ENCODE assay signal across 8 mouse cellular contexts in the genomic region with DNA sequence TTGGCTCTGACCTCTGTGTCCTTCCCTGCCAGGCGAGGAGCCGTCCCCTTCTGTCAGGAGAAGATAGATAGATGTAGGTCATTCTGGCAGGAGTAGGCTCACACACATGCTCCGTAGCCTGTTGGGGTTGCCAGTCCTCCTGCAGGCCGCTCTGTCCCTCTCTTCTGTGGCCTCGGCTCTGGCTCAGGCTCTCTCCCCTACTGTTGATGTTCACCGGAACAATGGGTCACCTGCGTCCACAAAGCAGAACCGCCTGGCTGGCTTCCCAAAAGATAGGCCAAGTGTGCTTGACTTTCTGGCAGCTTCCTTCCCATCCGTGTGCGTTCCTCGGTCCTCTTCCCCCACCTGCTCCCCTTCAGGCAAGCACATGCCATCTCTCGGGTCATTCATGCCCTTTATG. TPM values are rescaled to one million over a fixed set of nuclear protein-coding genes. Genes with fewer than 3 reads are reported as not detected.
DNase-seq lines count a peak whose midpoint lies in the region; ATAC-seq and TF ChIP-seq lines count a peak whose summit lies in the region.

No protein-coding gene starts in this region.

- peak overlapping the region; percentile 62 for H3K27ac ChIP-seq in hindbrain, postnatal 0 days
- no peak overlapping the region for H3K27ac ChIP-seq in hindbrain, embryonic 13.5 days
- no peak overlapping the region for H3K27ac ChIP-seq in heart, embryonic 12.5 days (ENCODE audit: poor library complexity, severe bottlenecking)
- no peak overlapping the region for H3K27ac ChIP-seq in lung, embryonic 14.5 days (ENCODE audit: low read depth)
- no peak overlapping the region for H3K27ac ChIP-seq in midbrain, embryonic 15.5 days

- 0 out of 2 replicates have a peak overlapping the region, but pooled peaks have one; percentile 13 for H3K9ac ChIP-seq in hindbrain, postnatal 0 days (replicated peaks; ENCODE audit: low read length)
- no peak overlapping the region for H3K9ac ChIP-seq in hindbrain, embryonic 13.5 days
- no peak overlapping the region for H3K9ac ChIP-seq in heart, embryonic 12.5 days
- H3K9ac ChIP-seq in lung, embryonic 14.5 days = no peak overlapping the region
- H3K9ac ChIP-seq in midbrain, embryonic 15.5 days = no peak overlapping the region

- H3K9me3 ChIP-seq in hindbrain, postnatal 0 days (ENCODE audit: low read length) = no peaks in the 10 kb centered on the region
- H3K9me3 ChIP-seq in hindbrain, embryonic 13.5 days = no peaks in the 10 kb centered on the region
- H3K9me3 ChIP-seq in heart, embryonic 12.5 days (replicated peaks) = no peaks in the 10 kb centered on the region
- H3K9me3 ChIP-seq in lung, embryonic 14.5 days (ENCODE audit: low read depth, low read length) = no peaks in the 10 kb centered on the region
- no peaks in the 10 kb centered on the region for H3K9me3 ChIP-seq in midbrain, embryonic 15.5 days

- WGBS in hindbrain, postnatal 0 days = 35% methylated on average over 12 of the region's 12 CpGs
- 63% methylated on average over 12 of the region's 12 CpGs for whole genome bisulfite sequencing in hindbrain, embryonic 13.5 days
- WGBS in heart, embryonic 12.5 days = 57% methylated on average over 12 of the region's 12 CpGs
- 47% methylated on average over 12 of the region's 12 CpGs for WGBS in lung, embryonic 14.5 days
- 72% methylated on average over 12 of the region's 12 CpGs for WGBS in midbrain, embryonic 15.5 days

- DNase-seq in hindbrain, postnatal 0 days (ENCODE audit: low spot score) = peak; percentile 71
- peak; percentile 99 for DNase-seq in brain, adult 2 months (ENCODE audit: low read depth, low spot score)
- DNase-seq in lung, embryonic 14.5 days = peak; percentile 24
- no peak for DNase-seq in spleen, postnatal 14 days (ENCODE audit: low spot score in 2 of 2)

- peak; percentile 64 for ATAC-seq in hindbrain, postnatal 0 days
- no peak for ATAC-seq in hindbrain, embryonic 13.5 days (ENCODE audit: low FRiP score)
- ATAC-seq in heart, embryonic 12.5 days (ENCODE audit: insufficient number of reproducible peaks, low FRiP score) = 0 out of 2 replicates have a peak, but pooled peaks have one; percentile 39
- ATAC-seq in lung, embryonic 14.5 days (ENCODE audit: insufficient read depth) = no peak
- no peak for ATAC-seq in megakaryocyte-erythroid progenitor cell, adult 5-6 weeks (replicated peaks; ENCODE audit: low FRiP score, low TSS enrichment, poor library complexity, severe bottlenecking)
- no peak for ATAC-seq in midbrain, embryonic 15.5 days (replicated peaks)

- H3K4me3 ChIP-seq in hindbrain, postnatal 0 days (ENCODE audit: low read length) = no peak overlapping the region
- no peak overlapping the region for H3K4me3 ChIP-seq in hindbrain, embryonic 13.5 days
- H3K4me3 ChIP-seq in heart, embryonic 12.5 days = no peak overlapping the region
- H3K4me3 ChIP-seq in lung, embryonic 14.5 days (ENCODE audit: low read depth, low read length) = no peak overlapping the region
- no peak overlapping the region for H3K4me3 ChIP-seq in midbrain, embryonic 15.5 days

- H3K27me3 ChIP-seq in hindbrain, postnatal 0 days (ENCODE audit: insufficient read depth, low read length) = no peaks in the 10 kb centered on the region
- no peaks in the 10 kb centered on the region for H3K27me3 ChIP-seq in hindbrain, embryonic 13.5 days
- no peaks in the 10 kb centered on the region for H3K27me3 ChIP-seq in heart, embryonic 12.5 days (replicated peaks)
- H3K27me3 ChIP-seq in lung, embryonic 14.5 days (ENCODE audit: insufficient read depth, low read length) = no peaks in the 10 kb centered on the region
- no peaks in the 10 kb centered on the region for H3K27me3 ChIP-seq in midbrain, embryonic 15.5 days (replicated peaks)

- no peak for TF ChIP-seq CTCF in hindbrain, postnatal 0 days (IDR thresholded peaks at IDR 0.05; ENCODE audit: low read depth)
- TF ChIP-seq CTCF in lung, embryonic 14.5 days (IDR thresholded peaks at IDR 0.05; ENCODE audit: low read depth) = no peak

- H3K36me3 ChIP-seq in hindbrain, postnatal 0 days (ENCODE audit: insufficient read depth, low read length) = peaks cover 9% of the 10 kb centered on the region; the same call in 1 of the 2 replicates
- peaks cover 23% of the 10 kb centered on the region for H3K36me3 ChIP-seq in hindbrain, embryonic 13.5 days
- H3K36me3 ChIP-seq in heart, embryonic 12.5 days = peaks cover 74% of the 10 kb centered on the region
- H3K36me3 ChIP-seq in lung, embryonic 14.5 days (ENCODE audit: insufficient read depth) = peaks cover 72% of the 10 kb centered on the region
- H3K36me3 ChIP-seq in midbrain, embryonic 15.5 days (replicated peaks) = no peaks in the 10 kb centered on the region

- H3K4me1 ChIP-seq in hindbrain, postnatal 0 days (ENCODE audit: insufficient read depth, low read length) = peaks cover 3% of the 10 kb centered on the region; the same call in 1 of the 2 replicates
- H3K4me1 ChIP-seq in hindbrain, embryonic 13.5 days (replicated peaks) = no peaks in the 10 kb centered on the region; the same call in 1 of the 2 replicates
- peaks cover 19% of the 10 kb centered on the region for H3K4me1 ChIP-seq in heart, embryonic 12.5 days (replicated peaks)
- no peaks in the 10 kb centered on the region for H3K4me1 ChIP-seq in lung, embryonic 14.5 days (ENCODE audit: insufficient read depth)
- H3K4me1 ChIP-seq in midbrain, embryonic 15.5 days = no peaks in the 10 kb centered on the region

- H3K4me2 ChIP-seq in hindbrain, postnatal 0 days (ENCODE audit: low read depth, low read length) = no peak overlapping the region
- no peak overlapping the region for H3K4me2 ChIP-seq in hindbrain, embryonic 13.5 days
- no peak overlapping the region for H3K4me2 ChIP-seq in heart, embryonic 12.5 days
- H3K4me2 ChIP-seq in lung, embryonic 14.5 days = no peak overlapping the region
- H3K4me2 ChIP-seq in midbrain, embryonic 15.5 days = no peak overlapping the region

RNA-seq across cellular contexts. Expression of a gene that starts 56.0 kb away (rescaled TPM):
- total RNA-seq in hindbrain, postnatal 0 days (2014; rRNA removed) = 7.0 and 7.9 TPM in 2 replicates
- 5.8 and 6.5 TPM in 2 replicates for polyA plus RNA-seq in hindbrain, postnatal 0 days (2015; fragmentation: Nextera tagmentation; extraction: Ambion mirVana)
- 9.7 and 9.9 TPM in 2 replicates for polyA plus RNA-seq in hindbrain, embryonic 13.5 days (2015; fragmentation: Nextera tagmentation; extraction: Ambion mirVana)
- polyA plus RNA-seq in heart, embryonic 12.5 days (2016; fragmentation: Nextera tagmentation; extraction: Ambion mirVana) = 29.4 and 29.6 TPM in 2 replicates
- 40.4 and 42.8 TPM in 2 replicates for polyA plus RNA-seq in lung, embryonic 14.5 days (2014; fragmentation: Nextera tagmentation; extraction: Ambion mirVana)
- total RNA-seq in megakaryocyte-erythroid progenitor cell, adult 5-6 weeks (2014; fragmentation: Nextera tagmentation) = 3.0 and 3.6 TPM in 2 replicates
- total RNA-seq in megakaryocyte-erythroid progenitor cell, adult 5-6 weeks (2017) = 2.3 and 5.4 TPM in 2 replicates
- polyA plus RNA-seq in midbrain, embryonic 15.5 days (2015; fragmentation: Nextera tagmentation; extraction: Ambion mirVana) = 9.2 and 9.7 TPM in 2 replicates

RNA-seq across cellular contexts. Expression of a gene that starts 56.3 kb away (rescaled TPM):
- 111 and 123 TPM in 2 replicates for total RNA-seq in hindbrain, postnatal 0 days (2014; rRNA removed)
- 173 and 176 TPM in 2 replicates for polyA plus RNA-seq in hindbrain, postnatal 0 days (2015; fragmentation: Nextera tagmentation; extraction: Ambion mirVana)
- polyA plus RNA-seq in hindbrain, embryonic 13.5 days (2015; fragmentation: Nextera tagmentation; extraction: Ambion mirVana) = 216 TPM in 2 replicates
- 196 and 197 TPM in 2 replicates for polyA plus RNA-seq in heart, embryonic 12.5 days (2016; fragmentation: Nextera tagmentation; extraction: Ambion mirVana)
- 232 and 257 TPM in 2 replicates for polyA plus RNA-seq in lung, embryonic 14.5 days (2014; fragmentation: Nextera tagmentation; extraction: Ambion mirVana)
- total RNA-seq in megakaryocyte-erythroid progenitor cell, adult 5-6 weeks (2014; fragmentation: Nextera tagmentation) = 52.7 and 85.1 TPM in 2 replicates
- 54.8 and 65.0 TPM in 2 replicates for total RNA-seq in megakaryocyte-erythroid progenitor cell, adult 5-6 weeks (2017)
- 180 and 195 TPM in 2 replicates for polyA plus RNA-seq in midbrain, embryonic 15.5 days (2015; fragmentation: Nextera tagmentation; extraction: Ambion mirVana)

Comparison
In these comparisons a context has a peak if more than half of its experiments do, and no peak if none do; other contexts are left out.
1. ATAC-seq: peak in hindbrain, postnatal 0 days (single experiment) and heart, embryonic 12.5 days (single experiment); none in hindbrain, embryonic 13.5 days (single experiment), lung, embryonic 14.5 days (single experiment), megakaryocyte-erythroid progenitor cell, adult 5-6 weeks (single experiment) and midbrain, embryonic 15.5 days (single experiment).
2. DNase-seq: peak in hindbrain, postnatal 0 days (single experiment), brain, adult 2 months (single experiment) and lung, embryonic 14.5 days (single experiment); none in spleen, postnatal 14 days (0 of 2).